Mouse (Mus musculus) hindbrain, embryonic 10.5 days (tissue): ENCODE measurements around the gene Siae. TPM values are rescaled to one million over a fixed set of nuclear protein-coding genes. Genes with fewer than 3 reads are reported as not detected.

ENCODE experiments used
- DNase-seq: peaks from one replicate; pipeline ENCODE4 v3.0.0-alpha.2; 2017; ENCODE audit warnings: low spot score
- H3K27ac ChIP-seq: fragments of 300-500 bp; sonication (generic); 2 replicates; pipeline ENCODE4 v1.5.1; 2016; ENCODE audit warnings: mild to moderate bottlenecking, moderate library complexity
- H3K27me3 ChIP-seq: fragments of 300-500 bp; sonication (generic); 2 replicates; pipeline ENCODE4 v1.6.1; 2016; ENCODE audit warnings: mild to moderate bottlenecking; ENCODE audit not compliant: poor library complexity, insufficient read depth, severe bottlenecking
- H3K36me3 ChIP-seq: fragments of 300-500 bp; sonication (generic); 2 replicates; pipeline ENCODE4 v1.6.1; 2016; ENCODE audit warnings: mild to moderate bottlenecking, moderate library complexity
- H3K4me1 ChIP-seq: fragments of 300-500 bp; sonication (generic); replicated peaks from 2 replicates; pipeline ENCODE4 v1.6.1; 2016; ENCODE audit warnings: mild to moderate bottlenecking
- H3K4me3 ChIP-seq: fragments of 300-500 bp; sonication (generic); 2 replicates; pipeline ENCODE4 v1.5.1; 2016; ENCODE audit warnings: mild to moderate bottlenecking, moderate library complexity
- H3K9me3 ChIP-seq: fragments of 300-500 bp; sonication (generic); 2 replicates; pipeline ENCODE4 v1.6.1; 2016; ENCODE audit warnings: mild to moderate bottlenecking, moderate library complexity
- WGBS: fragments of 180-500 bp; shearing (Covaris S2); methylation state at CpG from one replicate; pipeline ENCODE4 v1.1.7; 2016; 5-methylcytosine and 5-hydroxymethylcytosine counted together
- polyA plus RNA-seq: library from polyadenylated mRNA; unstranded; fragments of >200 nt; fragmentation: Nextera tagmentation; extraction: Ambion mirVana; gene quantifications from 2 replicates; pipeline ENCODE4 v1.2.1, GENCODE M21; 2016

Siae gene
- polyA plus RNA-seq, 1 experiment from 2014 or later: 8.2 TPM

- Histone ChIP-seq H3K9me3 (no peaks in the 10 kb centered on the region), H3K27ac (peak overlapping the region; percentile 81), H3K4me3 (no peak overlapping the region; the same call in 1 of the 2 replicates), H3K27me3 (no peaks in the 10 kb centered on the region), H3K36me3 (no peaks in the 10 kb centered on the region), H3K4me1 (peaks cover 17% of the 10 kb centered on the region)
- DNase-seq: no peak
- WGBS: 22% methylated on average over 7 of the region's 7 CpGs
Observed at GRCm38 (mm10) chr9:37625641-37626040, 70.1 kb downstream of the Siae start.

- no peak for DNase-seq
- Histone ChIP-seq H3K4me1 (peaks cover 17% of the 10 kb centered on the region), H3K27me3 (no peaks in the 10 kb centered on the region), H3K4me3 (0 out of 2 replicates have a peak overlapping the region, but pooled peaks have one; percentile 4), H3K36me3 (no peaks in the 10 kb centered on the region), H3K9me3 (no peaks in the 10 kb centered on the region), H3K27ac (peak overlapping the region; percentile 81)
- 13% methylated on average over 3 of the region's 3 CpGs for WGBS
Observed at GRCm38 (mm10) chr9:37626103-37626567, 70.6 kb downstream of the Siae start.

- Histone ChIP-seq H3K4me3 (no peak overlapping the region), H3K36me3 (no peaks in the 10 kb centered on the region), H3K27me3 (no peaks in the 10 kb centered on the region), H3K4me1 (peaks cover 17% of the 10 kb centered on the region), H3K9me3 (no peaks in the 10 kb centered on the region), H3K27ac (no peak overlapping the region)
- no peak for DNase-seq
- 96% methylated on average over 1 of the region's 1 CpGs for WGBS
Observed at GRCm38 (mm10) chr9:37627263-37627662, 71.8 kb downstream of the Siae start.

GRCm38 (mm10) chr9:37628581-37628980 is 73.1 kb downstream of the Siae start:
- no peak for DNase-seq
- 31% methylated on average over 4 of the region's 4 CpGs for WGBS
- H3K27ac ChIP-seq: peak overlapping the region; percentile 46; the same call in 1 of the 2 replicates

GRCm38 (mm10) chr9:37629941-37630340 is 74.4 kb downstream of the Siae start:
- peaks cover 3% of the 10 kb centered on the region; the same call in 1 of the 2 replicates for H3K27me3 ChIP-seq
- no peak overlapping the region for H3K27ac ChIP-seq
- H3K4me1 ChIP-seq: peaks cover 15% of the 10 kb centered on the region
- H3K9me3 ChIP-seq: no peaks in the 10 kb centered on the region
- 86% methylated on average over 2 of the region's 2 CpGs for WGBS
- no peak overlapping the region for H3K4me3 ChIP-seq
- no peaks in the 10 kb centered on the region for H3K36me3 ChIP-seq
- no peak for DNase-seq

More at GRCm38 (mm10) chr9:37628581-37628980, 73.1 kb downstream of the Siae start:
- H3K27me3 ChIP-seq: peaks cover 3% of the 10 kb centered on the region; the same call in 1 of the 2 replicates
- no peaks in the 10 kb centered on the region for H3K36me3 ChIP-seq
- H3K4me1 ChIP-seq: peaks cover 17% of the 10 kb centered on the region
- no peak overlapping the region for H3K4me3 ChIP-seq
- no peaks in the 10 kb centered on the region for H3K9me3 ChIP-seq

- WGBS: 93% methylated on average over 2 of the region's 2 CpGs
- H3K4me3 ChIP-seq: no peak overlapping the region
- no peak for DNase-seq
Observed at GRCm38 (mm10) chr9:37632305-37632704, 76.8 kb downstream of the Siae start.

GRCm38 (mm10) chr9:37634269-37634668 is 78.8 kb downstream of the Siae start:
- no peaks in the 10 kb centered on the region for H3K36me3 ChIP-seq
- 88% methylated on average over 3 of the region's 3 CpGs for WGBS
- no peak overlapping the region for H3K27ac ChIP-seq
- no peaks in the 10 kb centered on the region for H3K9me3 ChIP-seq
- peaks cover 3% of the 10 kb centered on the region; the same call in 1 of the 2 replicates for H3K27me3 ChIP-seq
- no peak overlapping the region for H3K4me3 ChIP-seq
- H3K4me1 ChIP-seq: no peaks in the 10 kb centered on the region
- no peak for DNase-seq

More at GRCm38 (mm10) chr9:37632305-37632704, 76.8 kb downstream of the Siae start:
- Histone ChIP-seq H3K36me3 (no peaks in the 10 kb centered on the region), H3K27ac (no peak overlapping the region), H3K27me3 (peaks cover 3% of the 10 kb centered on the region; the same call in 1 of the 2 replicates), H3K4me1 (no peaks in the 10 kb centered on the region), H3K9me3 (no peaks in the 10 kb centered on the region)

- Histone ChIP-seq H3K27me3 (peaks cover 3% of the 10 kb centered on the region; the same call in 1 of the 2 replicates), H3K9me3 (no peaks in the 10 kb centered on the region), H3K4me3 (no peak overlapping the region), H3K27ac (no peak overlapping the region), H3K4me1 (no peaks in the 10 kb centered on the region), H3K36me3 (no peaks in the 10 kb centered on the region)
- WGBS: 22% methylated on average over 7 of the region's 7 CpGs
- peak; percentile 51 for DNase-seq
Observed at GRCm38 (mm10) chr9:37636335-37636734, 80.8 kb downstream of the Siae start.

- no peak for DNase-seq
Observed at GRCm38 (mm10) chr9:37636800-37637542, 81.5 kb downstream of the Siae start.

GRCm38 (mm10) chr9:37638721-37639120 is 83.2 kb downstream of the Siae start:
- Histone ChIP-seq H3K27ac (no peak overlapping the region), H3K4me1 (no peaks in the 10 kb centered on the region), H3K27me3 (no peaks in the 10 kb centered on the region), H3K4me3 (no peak overlapping the region), H3K36me3 (no peaks in the 10 kb centered on the region), H3K9me3 (no peaks in the 10 kb centered on the region)
- 83% methylated on average over 3 of the region's 3 CpGs for WGBS
- no peak for DNase-seq

More at GRCm38 (mm10) chr9:37636800-37637542, 81.5 kb downstream of the Siae start:
- H3K27me3 ChIP-seq: peaks cover 3% of the 10 kb centered on the region; the same call in 1 of the 2 replicates
- H3K4me3 ChIP-seq: no peak overlapping the region
- H3K4me1 ChIP-seq: no peaks in the 10 kb centered on the region
- H3K9me3 ChIP-seq: no peaks in the 10 kb centered on the region
- no peak overlapping the region for H3K27ac ChIP-seq
- H3K36me3 ChIP-seq: no peaks in the 10 kb centered on the region
- WGBS: 71% methylated on average over 6 of the region's 6 CpGs

GRCm38 (mm10) chr9:37646246-37646645 is 90.7 kb downstream of the Siae start:
- WGBS: 83% methylated on average over 3 of the region's 3 CpGs
- no peak for DNase-seq
- H3K9me3 ChIP-seq: no peaks in the 10 kb centered on the region
- no peak overlapping the region for H3K27ac ChIP-seq
- no peaks in the 10 kb centered on the region for H3K4me1 ChIP-seq
- H3K27me3 ChIP-seq: no peaks in the 10 kb centered on the region
- H3K4me3 ChIP-seq: no peak overlapping the region
- H3K36me3 ChIP-seq: peaks cover 51% of the 10 kb centered on the region

- Histone ChIP-seq H3K4me1 (peaks cover 6% of the 10 kb centered on the region), H3K27me3 (no peaks in the 10 kb centered on the region), H3K36me3 (peaks cover 85% of the 10 kb centered on the region), H3K27ac (no peak overlapping the region), H3K4me3 (no peak overlapping the region), H3K9me3 (no peaks in the 10 kb centered on the region)
- no peak for DNase-seq
- WGBS: 94% methylated on average over 5 of the region's 5 CpGs
Observed at GRCm38 (mm10) chr9:37650639-37651038, 95.1 kb downstream of the Siae start.

- Histone ChIP-seq H3K36me3 (peaks cover 59% of the 10 kb centered on the region), H3K27me3 (no peaks in the 10 kb centered on the region), H3K9me3 (no peaks in the 10 kb centered on the region), H3K4me3 (no peak overlapping the region), H3K4me1 (peaks cover 20% of the 10 kb centered on the region), H3K27ac (no peak overlapping the region)
- no peak for DNase-seq
- 87% methylated on average over 5 of the region's 5 CpGs for WGBS
Observed at GRCm38 (mm10) chr9:37653836-37654235, 98.3 kb downstream of the Siae start.
